Mouse (Mus musculus) MEL (cell line): ENCODE results near the gene Gm43738. TPM values are rescaled to one million over a fixed set of nuclear protein-coding genes. Genes with fewer than 3 reads are reported as not detected.
A peak's percentile ranks its signal among the peaks of the same experiment; 100 is the strongest.

ENCODE experiments used
- DNase-seq: peaks from one replicate; pipeline ENCODE4 v3.0.0; 2011; ENCODE audit warnings: low read depth, low spot score
- H3K27ac ChIP-seq: 2 replicates; pipeline ENCODE4 v1.5.1; 2012; ENCODE audit warnings: low read depth, mild to moderate bottlenecking, control low read depth, low read length, moderate library complexity; ENCODE audit not compliant: control insufficient read depth
- H3K27me3 ChIP-seq, 2 experiments: fragments of 150-350 bp in 1 of 2; sonication (generic) in 1 of 2; 2 replicates each; pipeline ENCODE4 v1.6.1; 2012; ENCODE audit warnings: low read length in 2 of 2, mild to moderate bottlenecking in 2 of 2, improper control_type of control experiment in 1 of 2, moderate library complexity in 1 of 2; ENCODE audit not compliant: insufficient read depth in 2 of 2, control insufficient read depth in 1 of 2
- H3K36me3 ChIP-seq, 2 experiments: 2 replicates each; pipeline ENCODE4 v1.6.1; 2012 to 2014; ENCODE audit warnings: low read length in 2 of 2, improper control_type of control experiment in 1 of 2, inconsistent platforms in 1 of 2, mild to moderate bottlenecking in 1 of 2; ENCODE audit not compliant: insufficient read depth in 2 of 2, control insufficient read depth in 1 of 2
- H3K4me1 ChIP-seq, 2 experiments: fragments of 150-350 bp in 1 of 2; sonication (generic) in 1 of 2; 2 replicates each; pipeline ENCODE4 v1.6.1; 2012; ENCODE audit warnings: low read length in 2 of 2, improper control_type of control experiment in 1 of 2, mild to moderate bottlenecking in 1 of 2; ENCODE audit not compliant: insufficient read depth in 2 of 2, control insufficient read depth in 1 of 2
- H3K4me3 ChIP-seq, 2 experiments: fragments of 150-350 bp in 1 of 2; sonication (generic) in 1 of 2; 2 replicates each; pipeline ENCODE4 v1.5.1; 2012; ENCODE audit warnings: low read depth in 2 of 2, low read length in 2 of 2, mild to moderate bottlenecking in 2 of 2, moderate library complexity in 2 of 2, control low read depth in 1 of 2, improper control_type of control experiment in 1 of 2; ENCODE audit not compliant: control insufficient read depth in 1 of 2, insufficient read depth in 1 of 2
- H3K79me2 ChIP-seq: 2 replicates; pipeline ENCODE4 v1.6.1; 2012; ENCODE audit warnings: mild to moderate bottlenecking, low read length, moderate library complexity; ENCODE audit not compliant: control insufficient read depth, poor library complexity, insufficient read depth
- H3K9ac ChIP-seq: 2 replicates; pipeline ENCODE4 v1.6.1; 2012; ENCODE audit warnings: low read depth, mild to moderate bottlenecking, control low read depth, low read length, moderate library complexity; ENCODE audit not compliant: control insufficient read depth, poor library complexity, severe bottlenecking
- H3K9me3 ChIP-seq: fragments of 150-350 bp; sonication (generic); replicated peaks from 2 replicates; pipeline ENCODE4 v1.6.1; 2012; ENCODE audit warnings: mild to moderate bottlenecking, low read length, improper control_type of control experiment, moderate library complexity; ENCODE audit not compliant: insufficient read depth
- CHD2 ChIP-seq: IDR thresholded peaks from 2 replicates; pipeline ENCODE4 v1.6.1; 2011; ENCODE audit warnings: low read length, improper control_type of control experiment
- CTCF ChIP-seq, 3 experiments: IDR thresholded peaks in 2 of 3; conservative IDR thresholded peaks in 1 of 3; 2 replicates each; pipeline ENCODE4 v1.5.1; 2011 to 2012; ENCODE audit warnings: low read length in 3 of 3, low read depth in 2 of 3, mild to moderate bottlenecking in 2 of 3, improper control_type of control experiment in 1 of 3, inconsistent platforms in 1 of 3, mixed read lengths in 1 of 3, moderate library complexity in 1 of 3; ENCODE audit not compliant: control insufficient read depth in 1 of 3, insufficient read depth in 1 of 3, poor library complexity in 1 of 3, severe bottlenecking in 1 of 3
- E2F4 ChIP-seq: IDR thresholded peaks from 2 replicates; pipeline ENCODE4 v1.6.1; 2011; ENCODE audit warnings: low read depth, low read length, improper control_type of control experiment, borderline replicate concordance
- ETS1 ChIP-seq: IDR thresholded peaks from 2 replicates; pipeline ENCODE4 v1.6.1; 2012; ENCODE audit warnings: low read depth, mild to moderate bottlenecking, inconsistent platforms, low read length, improper control_type of control experiment, moderate library complexity
- GABPA ChIP-seq: IDR thresholded peaks from 2 replicates; pipeline ENCODE4 v1.6.1; 2012; ENCODE audit warnings: low read depth, mild to moderate bottlenecking, inconsistent platforms, low read length, improper control_type of control experiment, moderate library complexity
- GATA1 ChIP-seq: IDR thresholded peaks from 2 replicates; pipeline ENCODE4 v1.6.1; 2011; ENCODE audit warnings: low read depth, low read length, improper control_type of control experiment
- HCFC1 ChIP-seq: IDR thresholded peaks from 2 replicates; pipeline ENCODE4 v1.6.1; 2012; ENCODE audit warnings: low read depth, mild to moderate bottlenecking, inconsistent platforms, low read length, improper control_type of control experiment, moderate library complexity
- KAT2A ChIP-seq: conservative IDR thresholded peaks from 2 replicates; pipeline ENCODE4 v1.6.1; 2012; ENCODE audit warnings: low read depth, low read length, improper control_type of control experiment, inconsistent platforms
- MAFK ChIP-seq: IDR thresholded peaks from 2 replicates; pipeline ENCODE4 v1.6.1; 2011; ENCODE audit warnings: low read depth, mild to moderate bottlenecking, low read length, improper control_type of control experiment, borderline replicate concordance
- MAX ChIP-seq: IDR thresholded peaks from 2 replicates; pipeline ENCODE4 v1.6.1; 2011; ENCODE audit warnings: low read length, improper control_type of control experiment
- MAZ ChIP-seq: IDR thresholded peaks from 2 replicates; pipeline ENCODE4 v1.6.1; 2012; ENCODE audit warnings: low read depth, mild to moderate bottlenecking, inconsistent platforms, low read length, improper control_type of control experiment
- MXI1 ChIP-seq: IDR thresholded peaks from 2 replicates; pipeline ENCODE4 v1.6.1; 2011; ENCODE audit warnings: mild to moderate bottlenecking, low read depth, low read length, improper control_type of control experiment
- MYC ChIP-seq: IDR thresholded peaks from 2 replicates; pipeline ENCODE4 v1.6.1; 2011; ENCODE audit warnings: low read depth, mild to moderate bottlenecking, low read length, improper control_type of control experiment, moderate library complexity
- POLR2A ChIP-seq, 2 experiments: IDR thresholded peaks; 2 replicates each; pipeline ENCODE4 v1.6.1; 2011 to 2012; ENCODE audit warnings: low read length in 2 of 2, mild to moderate bottlenecking in 2 of 2, control low read depth in 1 of 2, improper control_type of control experiment in 1 of 2, low read depth in 1 of 2, moderate library complexity in 1 of 2; ENCODE audit not compliant: control insufficient read depth in 1 of 2, insufficient read depth in 1 of 2, poor library complexity in 1 of 2
- POLR2AphosphoS2 ChIP-seq: IDR thresholded peaks from 2 replicates; pipeline ENCODE4 v1.6.1; 2011; ENCODE audit warnings: low read length, improper control_type of control experiment
- POLR2AphosphoS5 ChIP-seq: IDR thresholded peaks from 2 replicates; pipeline ENCODE4 v1.6.1; 2012; ENCODE audit warnings: low read depth, borderline replicate concordance, mild to moderate bottlenecking, inconsistent platforms, low read length, moderate library complexity, mixed read lengths
- SIN3A ChIP-seq: IDR thresholded peaks from 2 replicates; pipeline ENCODE4 v1.6.1; 2012; ENCODE audit warnings: low read length, improper control_type of control experiment, inconsistent platforms
- SMC3 ChIP-seq: IDR thresholded peaks from 2 replicates; pipeline ENCODE4 v1.6.1; 2011; ENCODE audit warnings: low read depth, low read length, improper control_type of control experiment
- TBP ChIP-seq: IDR thresholded peaks from 2 replicates; pipeline ENCODE4 v1.8.0; 2011; ENCODE audit warnings: low read depth, low read length, improper control_type of control experiment
- TCF12 ChIP-seq: IDR thresholded peaks from 2 replicates; pipeline ENCODE4 v1.6.1; 2014; ENCODE audit warnings: low read depth, mild to moderate bottlenecking, inconsistent platforms, low read length, improper control_type of control experiment, moderate library complexity
- UBTF ChIP-seq: IDR thresholded peaks from 2 replicates; pipeline ENCODE4 v1.6.1; 2012; ENCODE audit warnings: low read depth, mild to moderate bottlenecking, inconsistent platforms, low read length, improper control_type of control experiment, moderate library complexity, borderline replicate concordance; ENCODE audit not compliant: insufficient read depth
- USF1 ChIP-seq: IDR thresholded peaks from 2 replicates; pipeline ENCODE4 v1.6.1; 2014; ENCODE audit warnings: low read depth, mild to moderate bottlenecking, inconsistent platforms, low read length, improper control_type of control experiment, moderate library complexity
- ZKSCAN1 ChIP-seq: IDR thresholded peaks from 2 replicates; pipeline ENCODE4 v1.6.1; 2012; ENCODE audit warnings: low read depth, mild to moderate bottlenecking, inconsistent platforms, low read length, improper control_type of control experiment, moderate library complexity
- ZMIZ1 ChIP-seq: IDR thresholded peaks from 2 replicates; pipeline ENCODE4 v1.6.1; 2012; ENCODE audit warnings: low read depth, mild to moderate bottlenecking, inconsistent platforms, low read length, improper control_type of control experiment, moderate library complexity
- ZNF384 ChIP-seq: IDR thresholded peaks from 2 replicates; pipeline ENCODE4 v1.6.1; 2012; ENCODE audit warnings: low read depth, mild to moderate bottlenecking, inconsistent platforms, low read length, improper control_type of control experiment
- polyA plus RNA-seq, 2 experiments: library from polyadenylated mRNA; stranded (reverse) in 1 of 2; unstranded in 1 of 2; fragments of >175 nt in 1 of 2; fragments of >200 nt in 1 of 2; gene quantifications; 2 replicates each; pipeline versions ENCODE4 v1.2.1 to v1.2.4; 2012; ENCODE audit warnings: low replicate concordance in 2 of 2, low read depth in 1 of 2; ENCODE audit not compliant: insufficient read length in 2 of 2, insufficient read depth in 1 of 2, missing spikeins in 1 of 2
- total RNA-seq: library from RNA; depleted of rRNA; stranded (reverse); fragments of 300-350 nt; gene quantifications from 2 replicates; pipeline ENCODE4 v1.2.3, GENCODE M21; 2012

Gm43738 gene
- total and polyA plus RNA-seq, 3 experiments: not detected

GRCm38 (mm10) chr3:89103291-89103595 is 2.3 kb upstream of the Gm43738 start (continued):
- TF ChIP-seq MYC: no peak
- TF ChIP-seq, all 39 proteins: peak for 14

DNA sequence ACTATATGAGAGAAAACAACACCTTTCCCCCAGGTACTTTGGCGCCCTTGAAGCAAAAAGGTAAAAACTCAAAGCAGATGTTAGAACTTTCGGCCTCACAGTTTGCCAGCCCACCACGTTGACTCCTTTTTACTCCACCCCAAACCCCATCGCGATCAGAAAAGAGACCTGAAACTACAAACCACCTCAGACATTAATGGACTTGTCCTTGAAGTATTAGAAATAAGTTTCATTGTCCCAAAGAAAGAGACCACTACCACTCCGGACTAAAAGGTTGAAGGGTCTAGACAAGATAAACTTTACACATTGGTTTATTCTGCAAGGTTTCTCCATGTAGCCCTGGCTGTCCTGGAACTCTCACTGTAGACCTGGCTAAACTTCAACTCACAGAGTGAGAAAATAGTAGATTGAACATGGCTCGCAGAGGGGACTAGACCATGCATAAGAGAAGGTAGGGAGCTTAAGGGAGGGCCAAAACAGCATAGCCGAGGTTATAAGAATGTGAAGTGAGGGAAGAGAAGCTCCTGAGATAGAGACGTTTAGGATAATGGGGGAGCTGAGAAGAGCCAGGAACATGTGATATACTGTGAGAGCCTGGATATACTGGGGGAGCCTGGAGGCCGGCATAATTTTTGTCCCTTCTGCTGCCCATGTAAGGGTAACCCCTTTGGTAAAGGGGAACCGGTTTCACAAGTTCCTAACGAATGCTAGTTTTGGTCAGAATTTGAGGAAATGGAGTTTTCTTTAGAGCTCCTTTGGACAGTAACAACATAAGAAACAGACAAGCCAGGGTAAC is 1.8 kb upstream of the Gm43738 start:
- Histone ChIP-seq H3K79me2 (peaks cover 10% of the 10 kb centered on the region), H3K27me3 (no peaks in the 10 kb centered on the region), H3K27ac (peak overlapping the region; percentile 71), H3K4me1 (peaks cover 11 to 18% of the 10 kb centered on the region in 2 experiments), H3K36me3 (peaks cover 0 to 22% of the 10 kb centered on the region in 2 experiments; a peak in 3 of 4 replicates), H3K9me3 (no peaks in the 10 kb centered on the region), H3K4me3 (peak overlapping the region; percentile 38 to 51), H3K9ac (peak overlapping the region; percentile 63)
- peak; percentile 81 for DNase-seq
- TF ChIP-seq UBTF (0 out of 2 replicates have a peak, but pooled peaks have one; percentile 7), MYC (peak; percentile 66), KAT2A (no peak), ETS1 (peak; percentile 4; the same call in 1 of the 2 replicates), SIN3A (no peak; the same call in 1 of the 2 replicates), ZMIZ1 (peak; percentile 18; the same call in 1 of the 2 replicates), POLR2A (IDR thresholded peaks at IDR 0.05; ENCODE audit: control insufficient read depth in 1 of 2, insufficient read depth in 1 of 2, low read depth in 1 of 2, low read length in 2 of 2, poor library complexity in 1 of 2) (0 out of 4 replicates have a peak, but pooled peaks of 1 of the 2 experiments have one; percentile 11)

- H3K27me3 ChIP-seq: no peaks in the 10 kb centered on the region
- peak within 1 kb of the TSS; percentile 54 to 80 for H3K4me3 ChIP-seq
- peak within 1 kb of the TSS; percentile 71 for H3K27ac ChIP-seq
- peaks cover 10% of the 10 kb centered on the region for H3K79me2 ChIP-seq
- peak within 1 kb of the TSS; percentile 70 for H3K9ac ChIP-seq
- H3K4me1 ChIP-seq: peaks cover 5 to 11% of the 10 kb centered on the region in 2 experiments
- H3K36me3 ChIP-seq: peaks cover 0 to 15% of the 10 kb centered on the region in 2 experiments; a peak in 3 of 4 replicates
- peak; percentile 100 for DNase-seq
- no peaks in the 10 kb centered on the region for H3K9me3 ChIP-seq
- TF ChIP-seq HCFC1 (peak; percentile 96), MAZ (peak; percentile 72; the same call in 1 of the 2 replicates), MAFK (peak; percentile 91), MXI1 (peak; percentile 87), POLR2AphosphoS5 (no peak), MAX (peak; percentile 63), MYC (peak; percentile 45; the same call in 1 of the 2 replicates), USF1 (peak; percentile 89), POLR2A (IDR thresholded peaks at IDR 0.05; ENCODE audit: control insufficient read depth in 1 of 2, insufficient read depth in 1 of 2, low read depth in 1 of 2, low read length in 2 of 2, poor library complexity in 1 of 2) (peak; percentile 30 to 88; a peak in 2 of 4 replicates), SMC3 (no peak), ZMIZ1 (peak; percentile 51; the same call in 1 of the 2 replicates), ZKSCAN1 (no peak), CHD2 (no peak), ETS1 (0 out of 2 replicates have a peak, but pooled peaks have one; percentile 8), TCF12 (peak; percentile 74; the same call in 1 of the 2 replicates), SIN3A (peak; percentile 93), E2F4 (no peak; the same call in 1 of the 2 replicates), KAT2A (peak; percentile 96), GABPA (no peak), ZNF384 (peak; percentile 98), POLR2AphosphoS2 (peak; percentile 75), CTCF (IDR thresholded peaks at IDR 0.05 in 2 of 3, conservative IDR thresholded peaks at IDR 0.05 in 1 of 3; ENCODE audit: control insufficient read depth in 1 of 3, insufficient read depth in 1 of 3, low read depth in 2 of 3, low read length in 3 of 3, poor library complexity in 1 of 3, severe bottlenecking in 1 of 3) (no peak), GATA1 (0 out of 2 replicates have a peak, but pooled peaks have one; percentile 32), TBP (peak; percentile 76)
These were observed 1.1 kb upstream of the Gm43738 start, which contains the start of gene Fdps for GRCm38 (mm10) chr3:89101812-89102494. TSS of gene Fdps (minus strand) at chr3:89101959.
